Mouse (Mus musculus) layer of hippocampus, postnatal 14 days (tissue): ENCODE data around the gene Med7. TPM values are rescaled to one million over a fixed set of nuclear protein-coding genes. Genes with fewer than 3 reads are reported as not detected.

Experiments used
- DNase-seq, 2 experiments: peaks; one replicate each; pipeline ENCODE4 v3.0.0; 2021 to 2022; ENCODE audit warnings: low spot score in 2 of 2, mixed read lengths in 1 of 2
- total RNA-seq, 2 experiments: library from RNA; stranded (reverse); gene quantifications; 2 replicates each; pipeline ENCODE4 v1.2.3; 2021

Med7 gene
- total RNA-seq, 2 experiments from 2014 or later, result 35.5 to 36.8 TPM

- DNase-seq, result no peak
These were observed 51.5 kb downstream of the Med7 start for GRCm38 (mm10) chr11:46488231-46488630.

GRCm38 (mm10) chr11:46488650-46489049 is 51.9 kb downstream of the Med7 start:
- DNase-seq, result no peak

Other genes with a start within 250 kb of the Med7 start
- gene Fndc9, start 201.4 kb upstream of the Med7 start, total RNA-seq, result 1 to 10 TPM; 2.9 to 3.4 TPM
- 100 to 1,000 TPM; 362 to 381 TPM for gene Cyfip2, start 124.1 kb upstream of the Med7 start, total RNA-seq
- gene Itk, start 47.4 kb upstream of the Med7 start, total RNA-seq, result under 1 TPM; 0.36 to 0.58 TPM
- not detected for gene Fam71b, start 40.4 kb upstream of the Med7 start, total RNA-seq
- 1 to 10 TPM; 2.0 to 2.2 TPM for gene Havcr2, start 18.0 kb downstream of the Med7 start, total RNA-seq
- gene Gm12169, start 87.3 kb downstream of the Med7 start, total RNA-seq, result not detected
- not detected for gene BC053393, start 134.6 kb downstream of the Med7 start, total RNA-seq
- not detected for gene Dppa1, start 192.3 kb downstream of the Med7 start, total RNA-seq